25 mouse cellular contexts compared by ENCODE assay signal in genomic region chr1:48943826-48944225, GRCm38 (mm10).
DNase-seq lines count a peak whose midpoint lies in the region; ATAC-seq and TF ChIP-seq lines count a peak whose summit lies in the region.
"Had no signal": no experiment of that assay in that cellular context is flagged by ENCODE, and none has a peak within 500 bp of the region (broad histone marks: within the 10 kb centered on the region; RNA-seq: fewer than 3 reads in every experiment).

No protein-coding gene starts in this region.

- H3K9me3 ChIP-seq in forebrain, postnatal 0 days (ENCODE audit: low read length) = no peaks in the 10 kb centered on the region
- H3K9me3 ChIP-seq in forebrain, embryonic 15.5 days = no peaks in the 10 kb centered on the region
- no peaks in the 10 kb centered on the region for H3K9me3 ChIP-seq in limb, embryonic 14.5 days (ENCODE audit: control insufficient read depth, low read length)
- H3K9me3 ChIP-seq in limb, embryonic 10.5 days (replicated peaks) = no peaks in the 10 kb centered on the region
- H3K9me3 ChIP-seq in embryonic facial prominence, embryonic 14.5 days (ENCODE audit: control insufficient read depth, low read length) = no peaks in the 10 kb centered on the region
- H3K9me3 ChIP-seq: embryonic facial prominence, embryonic 12.5 days; forebrain, embryonic 12.5 days; heart, embryonic 12.5 days; heart, embryonic 15.5 days; hindbrain, embryonic 10.5 days; hindbrain, embryonic 13.5 days; intestine, embryonic 15.5 days had no signal

- peak; percentile 3; the same call in 1 of the 2 replicates for ATAC-seq in forebrain, postnatal 0 days
- no peak for ATAC-seq in forebrain, embryonic 15.5 days (replicated peaks)
- ATAC-seq in limb, embryonic 14.5 days (ENCODE audit: low FRiP score, low read depth) = no peak
- ATAC-seq in embryonic facial prominence, embryonic 14.5 days (ENCODE audit: low read depth) = no peak
- ATAC-seq: CD4-positive, CD25-positive, alpha-beta regulatory T cell, adult 4 months; forebrain, embryonic 16.5 days; hindbrain, embryonic 16.5 days; intestine, embryonic 15.5 days had no signal

- H3K27me3 ChIP-seq in forebrain, postnatal 0 days (ENCODE audit: insufficient read depth, low read length) = no peaks in the 10 kb centered on the region
- no peaks in the 10 kb centered on the region for H3K27me3 ChIP-seq in forebrain, embryonic 15.5 days
- no peaks in the 10 kb centered on the region for H3K27me3 ChIP-seq in limb, embryonic 14.5 days (ENCODE audit: control insufficient read depth, insufficient read depth, low read length)
- H3K27me3 ChIP-seq in limb, embryonic 10.5 days (ENCODE audit: low read depth, poor library complexity, severe bottlenecking) = no peaks in the 10 kb centered on the region
- H3K27me3 ChIP-seq in embryonic facial prominence, embryonic 14.5 days (replicated peaks; ENCODE audit: control insufficient read depth, insufficient read depth, low read length) = no peaks in the 10 kb centered on the region
- H3K27me3 ChIP-seq: embryonic facial prominence, embryonic 12.5 days; forebrain, embryonic 12.5 days; heart, embryonic 12.5 days; heart, embryonic 15.5 days; hindbrain, embryonic 13.5 days; intestine, embryonic 15.5 days had no signal

- no peaks in the 10 kb centered on the region for H3K36me3 ChIP-seq in forebrain, postnatal 0 days (ENCODE audit: insufficient read depth)
- H3K36me3 ChIP-seq in forebrain, embryonic 15.5 days = no peaks in the 10 kb centered on the region
- no peaks in the 10 kb centered on the region for H3K36me3 ChIP-seq in limb, embryonic 14.5 days (ENCODE audit: control insufficient read depth, insufficient read depth, low read length)
- no peaks in the 10 kb centered on the region for H3K36me3 ChIP-seq in limb, embryonic 10.5 days
- no peaks in the 10 kb centered on the region for H3K36me3 ChIP-seq in embryonic facial prominence, embryonic 14.5 days (ENCODE audit: control insufficient read depth, insufficient read depth, low read length)
- H3K36me3 ChIP-seq: embryonic facial prominence, embryonic 12.5 days; forebrain, embryonic 12.5 days; heart, embryonic 12.5 days; heart, embryonic 15.5 days; hindbrain, embryonic 10.5 days; hindbrain, embryonic 13.5 days; intestine, embryonic 15.5 days had no signal

- 79% methylated on average over 2 of the region's 2 CpGs for WGBS in forebrain, postnatal 0 days
- 87% methylated on average over 2 of the region's 2 CpGs for WGBS in forebrain, embryonic 15.5 days
- 75% methylated on average over 2 of the region's 2 CpGs for WGBS in limb, embryonic 14.5 days
- WGBS in limb, embryonic 10.5 days = 89% methylated on average over 2 of the region's 2 CpGs
- 49% methylated on average over 2 of the region's 2 CpGs for WGBS in embryonic facial prominence, embryonic 14.5 days

- TF ChIP-seq CTCF in forebrain, postnatal 0 days (IDR thresholded peaks at IDR 0.05; ENCODE audit: low read depth) = no peak

- DNase-seq in forebrain, postnatal 0 days = peak; percentile 1
- DNase-seq in limb, embryonic 14.5 days (ENCODE audit: low spot score) = peak; percentile 3
- no peak for DNase-seq in limb, embryonic 10.5 days (ENCODE audit: low spot score)
- DNase-seq in embryonic facial prominence, embryonic 14.5 days (ENCODE audit: low spot score) = peak; percentile 27
- DNase-seq in spleen, postnatal 36 days (ENCODE audit: low spot score in 2 of 2) = no peak
- DNase-seq: adrenal gland, adult 2 months; adrenal gland, postnatal 14 days; cerebellum, postnatal 36 days; embryo, embryonic 11 days; gastrocnemius, postnatal 25 days; heart, adult 18-20 months; heart, postnatal 10 days; heart, postnatal 36 days had no signal

- no peak overlapping the region for H3K4me3 ChIP-seq in forebrain, postnatal 0 days (ENCODE audit: low read depth, low read length)
- no peak overlapping the region for H3K4me3 ChIP-seq in forebrain, embryonic 15.5 days
- H3K4me3 ChIP-seq in limb, embryonic 14.5 days (replicated peaks; ENCODE audit: low read length) = no peak overlapping the region
- no peak overlapping the region for H3K4me3 ChIP-seq in limb, embryonic 10.5 days
- H3K4me3 ChIP-seq in embryonic facial prominence, embryonic 14.5 days (ENCODE audit: low read depth, low read length) = no peak overlapping the region
- H3K4me3 ChIP-seq: embryonic facial prominence, embryonic 12.5 days; erythroblast, embryonic 14.5 days; forebrain, embryonic 12.5 days; heart, embryonic 12.5 days; heart, embryonic 15.5 days; hindbrain, embryonic 10.5 days; hindbrain, embryonic 13.5 days; intestine, embryonic 15.5 days had no signal

- TF ChIP-seq POLR2A in limb, embryonic 14.5 days (IDR thresholded peaks at IDR 0.05; ENCODE audit: borderline replicate concordance, extremely low read depth, insufficient read depth, insufficient read length) = no peak

- H3K27ac ChIP-seq in forebrain, postnatal 0 days (ENCODE audit: low read depth, low read length) = no peak overlapping the region
- H3K27ac ChIP-seq in forebrain, embryonic 15.5 days (replicated peaks) = no peak overlapping the region
- no peak overlapping the region for H3K27ac ChIP-seq in limb, embryonic 14.5 days (replicated peaks; ENCODE audit: low read depth, low read length)
- no peak overlapping the region for H3K27ac ChIP-seq in limb, embryonic 10.5 days
- no peak overlapping the region for H3K27ac ChIP-seq in embryonic facial prominence, embryonic 14.5 days (replicated peaks; ENCODE audit: low read depth, low read length)
- H3K27ac ChIP-seq: embryonic facial prominence, embryonic 12.5 days; forebrain, embryonic 12.5 days; heart, embryonic 15.5 days; hindbrain, embryonic 10.5 days; hindbrain, embryonic 13.5 days; intestine, embryonic 15.5 days had no signal

- no peaks in the 10 kb centered on the region for H3K4me1 ChIP-seq in forebrain, postnatal 0 days (ENCODE audit: insufficient read depth)
- no peaks in the 10 kb centered on the region for H3K4me1 ChIP-seq in forebrain, embryonic 15.5 days
- no peaks in the 10 kb centered on the region for H3K4me1 ChIP-seq in limb, embryonic 14.5 days (ENCODE audit: control insufficient read depth, insufficient read depth, low read length)
- no peaks in the 10 kb centered on the region for H3K4me1 ChIP-seq in limb, embryonic 10.5 days
- H3K4me1 ChIP-seq in embryonic facial prominence, embryonic 14.5 days (ENCODE audit: control insufficient read depth, insufficient read depth, low read length) = no peaks in the 10 kb centered on the region
- H3K4me1 ChIP-seq: embryonic facial prominence, embryonic 12.5 days; forebrain, embryonic 12.5 days; heart, embryonic 12.5 days; heart, embryonic 15.5 days; hindbrain, embryonic 10.5 days; hindbrain, embryonic 13.5 days; intestine, embryonic 15.5 days had no signal

- H3K4me2 ChIP-seq in forebrain, postnatal 0 days (ENCODE audit: low read depth) = no peak overlapping the region
- no peak overlapping the region for H3K4me2 ChIP-seq in forebrain, embryonic 15.5 days (replicated peaks)
- H3K4me2 ChIP-seq in limb, embryonic 14.5 days (replicated peaks; ENCODE audit: low read depth, low read length, severe bottlenecking) = no peak overlapping the region
- no peak overlapping the region for H3K4me2 ChIP-seq in embryonic facial prominence, embryonic 14.5 days (ENCODE audit: low read depth, low read length)
- H3K4me2 ChIP-seq: embryonic facial prominence, embryonic 12.5 days; forebrain, embryonic 12.5 days; heart, embryonic 12.5 days; heart, embryonic 15.5 days; hindbrain, embryonic 13.5 days; intestine, embryonic 15.5 days had no signal

- no peak overlapping the region for H3K9ac ChIP-seq in forebrain, postnatal 0 days
- H3K9ac ChIP-seq in forebrain, embryonic 15.5 days (replicated peaks) = no peak overlapping the region
- H3K9ac ChIP-seq in limb, embryonic 14.5 days (ENCODE audit: low read depth, low read length, severe bottlenecking) = no peak overlapping the region
- H3K9ac ChIP-seq in embryonic facial prominence, embryonic 14.5 days (ENCODE audit: low read depth, low read length) = no peak overlapping the region
- H3K9ac ChIP-seq: embryonic facial prominence, embryonic 12.5 days; forebrain, embryonic 12.5 days; heart, embryonic 12.5 days; heart, embryonic 15.5 days; hindbrain, embryonic 13.5 days; intestine, embryonic 15.5 days had no signal

Comparison
In these comparisons a context has a peak if more than half of its experiments do, and no peak if none do; other contexts are left out.
1. DNase-seq: peak in forebrain, postnatal 0 days (single experiment), limb, embryonic 14.5 days (single experiment) and embryonic facial prominence, embryonic 14.5 days (single experiment); none in limb, embryonic 10.5 days (single experiment) and spleen, postnatal 36 days (0 of 2).